In genomic region chr7:45919761-45920160, GRCm38 (mm10) we compare ENCODE assay signal across 10 mouse cellular contexts. TPM values are rescaled to one million over a fixed set of nuclear protein-coding genes. Genes with fewer than 3 reads are reported as not detected.
DNase-seq lines count a peak whose midpoint lies in the region; ATAC-seq and TF ChIP-seq lines count a peak whose summit lies in the region.
"Had no signal": no experiment of that assay in that cellular context is flagged by ENCODE, and none has a peak within 500 bp of the region (broad histone marks: within the 10 kb centered on the region; RNA-seq: fewer than 3 reads in every experiment).

No protein-coding gene starts in this region.

- peak overlapping the region; percentile 23; the same call in 1 of the 2 replicates for H3K4me3 ChIP-seq in hindbrain, embryonic 12.5 days
- H3K4me3 ChIP-seq in hindbrain, postnatal 0 days (ENCODE audit: low read length) = no peak overlapping the region
- peak overlapping the region; percentile 63 for H3K4me3 ChIP-seq in C2C12 (ENCODE audit: insufficient read depth, poor library complexity, severe bottlenecking)
- peak overlapping the region; percentile 54 for H3K4me3 ChIP-seq in embryonic facial prominence, embryonic 14.5 days (ENCODE audit: low read depth, low read length)
- H3K4me3 ChIP-seq in liver, embryonic 12.5 days = 0 out of 2 replicates have a peak overlapping the region, but pooled peaks have one; percentile 53
- no peak overlapping the region for H3K4me3 ChIP-seq in layer of hippocampus, adult 2 months

- no peaks in the 10 kb centered on the region for H3K9me3 ChIP-seq in hindbrain, embryonic 12.5 days (replicated peaks)
- H3K9me3 ChIP-seq in hindbrain, postnatal 0 days (ENCODE audit: low read length) = no peaks in the 10 kb centered on the region
- H3K9me3 ChIP-seq in embryonic facial prominence, embryonic 14.5 days (ENCODE audit: control insufficient read depth, low read length) = 0 out of 2 replicates have a peak, but pooled peaks cover 2% of the 10 kb centered on the region
- no peaks in the 10 kb centered on the region for H3K9me3 ChIP-seq in liver, embryonic 12.5 days (replicated peaks)

- peaks cover 14% of the 10 kb centered on the region for H3K79me3 ChIP-seq in C2C12 (ENCODE audit: low read depth)

- no peak for ATAC-seq in hindbrain, embryonic 12.5 days (ENCODE audit: low FRiP score)
- no peak for ATAC-seq in hindbrain, postnatal 0 days
- no peak for ATAC-seq in embryonic facial prominence, embryonic 14.5 days (ENCODE audit: low read depth)
- no peak for ATAC-seq in liver, embryonic 12.5 days

- peak overlapping the region; percentile 19; the same call in 1 of the 2 replicates for H3K4me2 ChIP-seq in hindbrain, embryonic 12.5 days (replicated peaks)
- no peak overlapping the region for H3K4me2 ChIP-seq in hindbrain, postnatal 0 days (ENCODE audit: low read depth, low read length)
- peak overlapping the region; percentile 62 for H3K4me2 ChIP-seq in embryonic facial prominence, embryonic 14.5 days (ENCODE audit: low read depth, low read length)
- H3K4me2 ChIP-seq in liver, embryonic 12.5 days = peak overlapping the region; percentile 81

- TF ChIP-seq CTCF in hindbrain, postnatal 0 days (IDR thresholded peaks at IDR 0.05; ENCODE audit: low read depth) = no peak
- TF ChIP-seq CTCF in C2C12 (IDR thresholded peaks at IDR 0.05; ENCODE audit: control insufficient read depth, insufficient read depth, insufficient read length) = no peak
- TF ChIP-seq CTCF in layer of hippocampus, adult 2 months (conservative IDR thresholded peaks at IDR 0.05) = no peak

- no peak for DNase-seq in hindbrain, postnatal 0 days (ENCODE audit: low spot score)
- no peak for DNase-seq in embryonic facial prominence, embryonic 14.5 days (ENCODE audit: low spot score)
- no peak for DNase-seq in layer of hippocampus, postnatal 10 days (ENCODE audit: low spot score in 2 of 2)
- no peak for DNase-seq in layer of hippocampus, adult 2 months (ENCODE audit: low spot score in 2 of 2)
- DNase-seq in left cerebral cortex, adult 8-10 months (ENCODE audit: low spot score in 2 of 2) = no peak

- peaks cover 33% of the 10 kb centered on the region for H3K4me1 ChIP-seq in hindbrain, embryonic 12.5 days
- peaks cover 21% of the 10 kb centered on the region for H3K4me1 ChIP-seq in hindbrain, postnatal 0 days (ENCODE audit: insufficient read depth, low read length)
- peaks cover 49% of the 10 kb centered on the region for H3K4me1 ChIP-seq in embryonic facial prominence, embryonic 14.5 days (ENCODE audit: control insufficient read depth, insufficient read depth, low read length)
- H3K4me1 ChIP-seq in liver, embryonic 12.5 days = peaks cover 85% of the 10 kb centered on the region

- peaks cover 11% of the 10 kb centered on the region for H3K27me3 ChIP-seq in hindbrain, embryonic 12.5 days
- no peaks in the 10 kb centered on the region for H3K27me3 ChIP-seq in hindbrain, postnatal 0 days (ENCODE audit: insufficient read depth, low read length)
- no peaks in the 10 kb centered on the region for H3K27me3 ChIP-seq in C2C12 (ENCODE audit: control insufficient read depth, insufficient read depth, insufficient read length)
- no peaks in the 10 kb centered on the region for H3K27me3 ChIP-seq in embryonic facial prominence, embryonic 14.5 days (replicated peaks; ENCODE audit: control insufficient read depth, insufficient read depth, low read length)
- H3K27me3 ChIP-seq in liver, embryonic 12.5 days (replicated peaks) = no peaks in the 10 kb centered on the region
- H3K27me3 ChIP-seq: Patski had no signal

- H3ac ChIP-seq in C2C12 (ENCODE audit: control insufficient read depth, insufficient read length, low read depth) = peak overlapping the region; percentile 79

- no peak overlapping the region for H3K27ac ChIP-seq in hindbrain, embryonic 12.5 days
- H3K27ac ChIP-seq in hindbrain, postnatal 0 days = no peak overlapping the region
- peak overlapping the region; percentile 95; the same call in 1 of the 2 replicates for H3K27ac ChIP-seq in embryonic facial prominence, embryonic 14.5 days (replicated peaks; ENCODE audit: low read depth, low read length)
- H3K27ac ChIP-seq in liver, embryonic 12.5 days = peak overlapping the region; percentile 90
- no peak overlapping the region for H3K27ac ChIP-seq in layer of hippocampus, adult 2 months

- no peak overlapping the region; the same call in 1 of the 2 replicates for H3K9ac ChIP-seq in hindbrain, embryonic 12.5 days
- no peak overlapping the region for H3K9ac ChIP-seq in hindbrain, postnatal 0 days (replicated peaks; ENCODE audit: low read length)
- peak overlapping the region; percentile 75 for H3K9ac ChIP-seq in embryonic facial prominence, embryonic 14.5 days (ENCODE audit: low read depth, low read length)
- H3K9ac ChIP-seq in liver, embryonic 12.5 days = peak overlapping the region; percentile 65; the same call in 1 of the 2 replicates

- peaks cover 46% of the 10 kb centered on the region for H3K79me2 ChIP-seq in C2C12 (ENCODE audit: control insufficient read depth, insufficient read depth)

- no peaks in the 10 kb centered on the region for H3K36me3 ChIP-seq in hindbrain, embryonic 12.5 days
- no peaks in the 10 kb centered on the region for H3K36me3 ChIP-seq in hindbrain, postnatal 0 days (ENCODE audit: insufficient read depth, low read length)
- H3K36me3 ChIP-seq in C2C12 (ENCODE audit: control insufficient read depth, insufficient read depth) = peaks cover 16% of the 10 kb centered on the region
- peaks cover 17% of the 10 kb centered on the region for H3K36me3 ChIP-seq in embryonic facial prominence, embryonic 14.5 days (ENCODE audit: control insufficient read depth, insufficient read depth, low read length)
- H3K36me3 ChIP-seq in liver, embryonic 12.5 days = peaks cover 25% of the 10 kb centered on the region

- WGBS in hindbrain, embryonic 12.5 days = 74% methylated on average over 4 of the region's 4 CpGs
- 64% methylated on average over 4 of the region's 4 CpGs for WGBS in hindbrain, postnatal 0 days
- 64% methylated on average over 4 of the region's 4 CpGs for WGBS in embryonic facial prominence, embryonic 14.5 days
- WGBS in liver, embryonic 12.5 days (ENCODE audit: insufficient replicate concordance) = 56% methylated on average over 4 of the region's 4 CpGs

RNA-seq across cellular contexts. Expression of gene Emp3, which starts 1.4 kb away (rescaled TPM):
- polyA plus RNA-seq in hindbrain, embryonic 12.5 days (2016; fragmentation: Nextera tagmentation; extraction: Ambion mirVana) = 42.6 and 55.0 TPM in 2 replicates
- 4.9 and 15.3 TPM in 2 replicates for total RNA-seq in hindbrain, postnatal 0 days (2014; rRNA removed)
- polyA plus RNA-seq in hindbrain, postnatal 0 days (2015; fragmentation: Nextera tagmentation; extraction: Ambion mirVana) = 33.4 and 45.2 TPM in 2 replicates
- 705 TPM for polyA plus RNA-seq in C2C12 (2012; fragmentation: generic; extraction: Trizol)
- polyA plus RNA-seq in embryonic facial prominence, embryonic 14.5 days (2014; fragmentation: Nextera tagmentation; extraction: Ambion mirVana) = 298 and 316 TPM in 2 replicates
- polyA plus RNA-seq in liver, embryonic 12.5 days (2016; fragmentation: Nextera tagmentation; extraction: Ambion mirVana) = 61.6 and 68.2 TPM in 2 replicates
- total RNA-seq in layer of hippocampus, postnatal 10 days (2021) = 1 to 10 TPM; 6.2 TPM
- 1 to 10 TPM; 1.5 to 2.3 TPM for total RNA-seq in layer of hippocampus, adult 2 months (2021)
- total RNA-seq in left cerebral cortex, adult 8-10 months (2022) = 1 to 10 TPM; 4.3 to 7.4 (median 6.3) TPM

RNA-seq across cellular contexts. Expression of gene Ccdc114, which starts 4.1 kb away (rescaled TPM):
- 5.5 and 6.8 TPM in 2 replicates for polyA plus RNA-seq in hindbrain, embryonic 12.5 days (2016; fragmentation: Nextera tagmentation; extraction: Ambion mirVana)
- total RNA-seq in hindbrain, postnatal 0 days (2014; rRNA removed) = 6.8 and 7.5 TPM in 2 replicates
- 7.8 and 10.6 TPM in 2 replicates for polyA plus RNA-seq in hindbrain, postnatal 0 days (2015; fragmentation: Nextera tagmentation; extraction: Ambion mirVana)
- polyA plus RNA-seq in C2C12 (2012; fragmentation: generic; extraction: Trizol) = 2.6 TPM
- 3.7 and 5.0 TPM in 2 replicates for polyA plus RNA-seq in embryonic facial prominence, embryonic 14.5 days (2014; fragmentation: Nextera tagmentation; extraction: Ambion mirVana)
- polyA plus RNA-seq in liver, embryonic 12.5 days (2016; fragmentation: Nextera tagmentation; extraction: Ambion mirVana) = 1.6 and 2.0 TPM in 2 replicates
- total RNA-seq in layer of hippocampus, postnatal 10 days (2021) = 1 to 10 TPM; 4.2 to 5.3 TPM
- 1 to 10 TPM; 3.5 to 3.8 TPM for total RNA-seq in layer of hippocampus, adult 2 months (2021)
- 1 to 10 TPM; 2.1 to 3.7 (median 2.9) TPM for total RNA-seq in left cerebral cortex, adult 8-10 months (2022)

RNA-seq across cellular contexts. Expression of gene Tmem143, which starts 23.0 kb away (rescaled TPM):
- polyA plus RNA-seq in hindbrain, embryonic 12.5 days (2016; fragmentation: Nextera tagmentation; extraction: Ambion mirVana) = 3.4 and 5.2 TPM in 2 replicates
- 39.2 and 48.8 TPM in 2 replicates for total RNA-seq in hindbrain, postnatal 0 days (2014; rRNA removed)
- 4.6 and 6.8 TPM in 2 replicates for polyA plus RNA-seq in hindbrain, postnatal 0 days (2015; fragmentation: Nextera tagmentation; extraction: Ambion mirVana)
- 21.9 TPM for polyA plus RNA-seq in C2C12 (2012; fragmentation: generic; extraction: Trizol)
- 3.9 and 5.8 TPM in 2 replicates for polyA plus RNA-seq in embryonic facial prominence, embryonic 14.5 days (2014; fragmentation: Nextera tagmentation; extraction: Ambion mirVana)
- polyA plus RNA-seq in liver, embryonic 12.5 days (2016; fragmentation: Nextera tagmentation; extraction: Ambion mirVana) = 3.8 and 3.9 TPM in 2 replicates
- 10 to 100 TPM; 23.9 TPM for total RNA-seq in layer of hippocampus, postnatal 10 days (2021)
- 10 to 100 TPM; 22.1 to 22.8 TPM for total RNA-seq in layer of hippocampus, adult 2 months (2021)
- 10 to 100 TPM; 18.7 to 24.9 (median 22.7) TPM for total RNA-seq in left cerebral cortex, adult 8-10 months (2022)

RNA-seq across cellular contexts. Expression of gene Syngr4, which starts 23.2 kb away (rescaled TPM):
- 0.52 TPM in 1 of 2 replicates, not detected in the other for polyA plus RNA-seq in hindbrain, embryonic 12.5 days (2016; fragmentation: Nextera tagmentation; extraction: Ambion mirVana)
- total RNA-seq in hindbrain, postnatal 0 days (2014; rRNA removed) = not detected in 2 replicates
- 0.19 and 0.51 TPM in 2 replicates for polyA plus RNA-seq in hindbrain, postnatal 0 days (2015; fragmentation: Nextera tagmentation; extraction: Ambion mirVana)
- polyA plus RNA-seq in C2C12 (2012; fragmentation: generic; extraction: Trizol) = 0.15 TPM
- 0.68 and 0.87 TPM in 2 replicates for polyA plus RNA-seq in embryonic facial prominence, embryonic 14.5 days (2014; fragmentation: Nextera tagmentation; extraction: Ambion mirVana)
- 0.68 and 0.94 TPM in 2 replicates for polyA plus RNA-seq in liver, embryonic 12.5 days (2016; fragmentation: Nextera tagmentation; extraction: Ambion mirVana)
- total RNA-seq in layer of hippocampus, postnatal 10 days (2021) = under 1 TPM in 1 of 2 experiments, not detected in 1; 0.40 TPM
- not detected for total RNA-seq in layer of hippocampus, adult 2 months (2021)
- under 1 TPM in 1 of 4 experiments, not detected in 3; 0.98 TPM for total RNA-seq in left cerebral cortex, adult 8-10 months (2022)
- total RNA-seq: left cerebral cortex, adult 18-20 months had no signal

RNA-seq across cellular contexts. Expression of gene Grin2d, which starts 41.6 kb away (rescaled TPM):
- polyA plus RNA-seq in hindbrain, embryonic 12.5 days (2016; fragmentation: Nextera tagmentation; extraction: Ambion mirVana) = 1.6 TPM in 2 replicates
- total RNA-seq in hindbrain, postnatal 0 days (2014; rRNA removed) = 37.8 and 44.9 TPM in 2 replicates
- 4.1 and 4.4 TPM in 2 replicates for polyA plus RNA-seq in hindbrain, postnatal 0 days (2015; fragmentation: Nextera tagmentation; extraction: Ambion mirVana)
- 1.1 TPM for polyA plus RNA-seq in C2C12 (2012; fragmentation: generic; extraction: Trizol)
- 0.63 and 1.0 TPM in 2 replicates for polyA plus RNA-seq in embryonic facial prominence, embryonic 14.5 days (2014; fragmentation: Nextera tagmentation; extraction: Ambion mirVana)
- polyA plus RNA-seq in liver, embryonic 12.5 days (2016; fragmentation: Nextera tagmentation; extraction: Ambion mirVana) = 0.17 and 0.24 TPM in 2 replicates
- 10 to 100 TPM; 32.1 to 33.4 TPM for total RNA-seq in layer of hippocampus, postnatal 10 days (2021)
- 10 to 100 TPM in 1 of 2 experiments, 1 to 10 TPM in 1; 10.0 to 11.6 TPM for total RNA-seq in layer of hippocampus, adult 2 months (2021)
- 10 to 100 TPM; 11.1 to 12.9 (median 11.8) TPM for total RNA-seq in left cerebral cortex, adult 8-10 months (2022)

Comparison
In these comparisons a context has a peak if more than half of its experiments do, and no peak if none do; other contexts are left out.
1. H3K4me3 ChIP-seq: peak in hindbrain, embryonic 12.5 days (single experiment), C2C12 (single experiment), embryonic facial prominence, embryonic 14.5 days (single experiment) and liver, embryonic 12.5 days (single experiment); none in hindbrain, postnatal 0 days (single experiment) and layer of hippocampus, adult 2 months (single experiment).
2. H3K27ac ChIP-seq: peak in embryonic facial prominence, embryonic 14.5 days (single experiment) and liver, embryonic 12.5 days (single experiment); none in hindbrain, embryonic 12.5 days (single experiment), hindbrain, postnatal 0 days (single experiment) and layer of hippocampus, adult 2 months (single experiment).
3. H3K9ac ChIP-seq: peak in embryonic facial prominence, embryonic 14.5 days (single experiment) and liver, embryonic 12.5 days (single experiment); none in hindbrain, embryonic 12.5 days (single experiment) and hindbrain, postnatal 0 days (single experiment).